Mouse (Mus musculus) right cerebral cortex, postnatal 4 days (tissue): Measurements from ENCODE around the gene D8Ertd738e.

Source experiments
- DNase-seq: peaks from one replicate; pipeline ENCODE4 v3.0.0-alpha.2; 2022

The D8Ertd738e gene

GRCm38 (mm10) chr8:84201545-84202245 is 47.8 kb downstream of the D8Ertd738e start:
- DNase-seq = no peak

GRCm38 (mm10) chr8:84200652-84201544 is 48.6 kb downstream of the D8Ertd738e start:
- peak; percentile 55 for DNase-seq

DNA sequence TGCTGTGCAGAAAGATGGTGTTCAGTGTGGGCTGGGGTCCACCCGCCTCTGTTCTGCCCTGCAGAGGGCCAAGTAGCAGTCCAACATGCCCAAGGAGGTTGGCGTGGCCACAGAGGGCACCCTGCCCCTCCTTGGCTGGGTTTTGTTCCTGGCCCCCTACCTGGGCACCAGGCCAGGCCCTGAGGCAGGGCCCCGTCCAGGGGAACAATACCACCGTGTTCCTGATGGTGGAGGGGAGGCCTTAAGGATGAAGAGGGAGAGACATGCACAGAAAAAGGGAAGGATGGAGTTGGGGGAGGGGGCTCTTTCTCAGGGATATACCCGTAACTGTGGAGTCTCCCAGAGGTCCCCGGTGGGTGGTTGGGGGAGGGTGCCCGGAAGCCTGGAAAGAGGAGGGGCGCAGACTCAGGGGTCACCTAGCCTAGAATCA is 49.4 kb downstream of the D8Ertd738e start:
- no peak for DNase-seq

- DNase-seq = no peak
These were observed 50.0 kb downstream of the D8Ertd738e start for GRCm38 (mm10) chr8:84199348-84200125.

GRCm38 (mm10) chr8:84198871-84199270 is 50.6 kb downstream of the D8Ertd738e start:
- DNase-seq = no peak

- DNase-seq = peak; percentile 73
These were observed 51.4 kb downstream of the D8Ertd738e start for GRCm38 (mm10) chr8:84197922-84198774.

DNA sequence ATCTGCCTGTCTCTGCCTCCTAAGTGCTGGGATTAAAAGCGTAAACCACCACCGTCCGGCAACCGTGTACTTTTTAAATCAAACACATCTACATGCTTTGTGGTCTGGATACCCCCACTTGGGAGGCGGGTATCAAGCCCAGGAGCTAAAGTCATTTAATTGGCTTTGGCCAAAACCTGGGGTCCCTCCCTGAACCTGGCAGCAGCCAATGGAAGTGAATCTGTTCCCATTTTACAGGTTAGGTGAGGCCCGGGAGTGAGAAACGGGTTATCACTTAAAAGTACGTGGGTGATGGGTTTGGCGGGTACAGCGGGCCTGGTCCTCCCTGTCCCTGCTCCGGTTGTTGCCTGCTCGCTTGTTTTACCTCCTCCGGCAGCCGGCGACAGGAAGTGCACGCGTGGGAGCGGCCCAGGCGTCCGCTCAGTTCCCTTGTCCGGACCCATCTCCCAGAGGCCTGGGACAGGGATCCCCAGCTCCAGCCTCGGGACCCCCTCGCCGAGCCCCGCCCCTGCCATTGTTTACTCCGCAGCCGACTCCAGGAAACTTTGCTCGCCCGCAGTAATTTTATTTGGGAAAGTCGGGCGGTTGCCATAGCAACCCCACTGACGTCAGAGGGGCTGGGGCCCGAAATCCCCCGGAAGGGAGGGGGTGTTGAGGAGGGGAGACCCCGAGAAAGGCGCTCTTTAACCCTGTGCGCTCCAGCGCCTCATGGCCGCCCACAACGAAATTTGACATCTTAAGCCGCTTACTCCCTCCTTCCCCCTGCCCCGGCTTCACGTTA is 52.2 kb downstream of the D8Ertd738e start:
- DNase-seq = peak; percentile 90
